Mouse (Mus musculus): ENCODE data around the gene Gdf11. TPM values are rescaled to one million over a fixed set of nuclear protein-coding genes. Genes with fewer than 3 reads are reported as not detected.

Gdf11 gene
- polyA plus RNA-seq (2015; fragmentation: Nextera tagmentation; extraction: Ambion mirVana): 1.7 and 2.0 TPM in 2 replicates

- Histone ChIP-seq H3K27me3 (ENCODE audit: control insufficient read depth, insufficient read depth, low read length) (peaks cover 6% of the 10 kb centered on the region), H3K9me3 (replicated peaks; ENCODE audit: control insufficient read depth, low read length) (no peaks in the 10 kb centered on the region), H3K4me1 (ENCODE audit: control insufficient read depth, insufficient read depth, low read length) (peaks cover 34% of the 10 kb centered on the region), H3K27ac (ENCODE audit: low read length) (peak within 1 kb of the TSS; percentile 78), H3K36me3 (ENCODE audit: control insufficient read depth, insufficient read depth) (no peaks in the 10 kb centered on the region), H3K9ac (ENCODE audit: low read length) (peak within 1 kb of the TSS; percentile 83), H3K4me2 (ENCODE audit: low read depth, low read length) (peak within 1 kb of the TSS; percentile 78), H3K4me3 (ENCODE audit: low read length) (peak within 1 kb of the TSS; percentile 85)
- under 1% methylated on average over 72 of the region's 89 CpGs for WGBS
- ATAC-seq (replicated peaks; ENCODE audit: extremely low read depth, insufficient read depth, low FRiP score): peak; percentile 52
Measured at GRCm38 (mm10) chr10:128891296-128892094, at the start of gene Gdf11. Gene Gdf11 (minus strand): TSS chr10:128891718.

- no peak overlapping the region for H3K4me2 ChIP-seq (ENCODE audit: low read depth, low read length)
- no peaks in the 10 kb centered on the region for H3K9me3 ChIP-seq (replicated peaks; ENCODE audit: control insufficient read depth, low read length)
- H3K27ac ChIP-seq (ENCODE audit: low read length): no peak overlapping the region
- no peak overlapping the region for H3K4me3 ChIP-seq (ENCODE audit: low read length)
- no peaks in the 10 kb centered on the region for H3K4me1 ChIP-seq (ENCODE audit: control insufficient read depth, insufficient read depth, low read length)
- H3K36me3 ChIP-seq (ENCODE audit: control insufficient read depth, insufficient read depth): no peaks in the 10 kb centered on the region
- WGBS: 76% methylated on average over 10 of the region's 10 CpGs
- no peak overlapping the region for H3K9ac ChIP-seq (ENCODE audit: low read length)
- H3K27me3 ChIP-seq (ENCODE audit: control insufficient read depth, insufficient read depth, low read length): peaks cover 4% of the 10 kb centered on the region
- no peak for ATAC-seq (replicated peaks; ENCODE audit: extremely low read depth, insufficient read depth, low FRiP score)
Measured at GRCm38 (mm10) chr10:128940475-128941061, 49.0 kb upstream of the Gdf11 start.

GRCm38 (mm10) chr10:128938974-128939373 lies 47.5 kb upstream of the Gdf11 start:
- Histone ChIP-seq H3K4me3 (ENCODE audit: low read length) (no peak overlapping the region), H3K36me3 (ENCODE audit: control insufficient read depth, insufficient read depth) (no peaks in the 10 kb centered on the region), H3K4me2 (ENCODE audit: low read depth, low read length) (no peak overlapping the region), H3K4me1 (ENCODE audit: control insufficient read depth, insufficient read depth, low read length) (peaks cover 7% of the 10 kb centered on the region), H3K27me3 (ENCODE audit: control insufficient read depth, insufficient read depth, low read length) (peaks cover 17% of the 10 kb centered on the region), H3K27ac (ENCODE audit: low read length) (no peak overlapping the region), H3K9me3 (replicated peaks; ENCODE audit: control insufficient read depth, low read length) (no peaks in the 10 kb centered on the region), H3K9ac (ENCODE audit: low read length) (no peak overlapping the region)
- WGBS: 41% methylated on average over 5 of the region's 5 CpGs
- ATAC-seq (replicated peaks; ENCODE audit: extremely low read depth, insufficient read depth, low FRiP score): no peak

- H3K27me3 ChIP-seq (ENCODE audit: control insufficient read depth, insufficient read depth, low read length): peaks cover 17% of the 10 kb centered on the region
- 70% methylated on average over 9 of the region's 9 CpGs for WGBS
Measured at GRCm38 (mm10) chr10:128938457-128938856, 46.9 kb upstream of the Gdf11 start.

GRCm38 (mm10) chr10:128937756-128938390 lies 46.4 kb upstream of the Gdf11 start:
- Histone ChIP-seq H3K27me3 (ENCODE audit: control insufficient read depth, insufficient read depth, low read length) (peaks cover 23% of the 10 kb centered on the region), H3K9ac (ENCODE audit: low read length) (no peak overlapping the region), H3K4me2 (ENCODE audit: low read depth, low read length) (no peak overlapping the region), H3K4me1 (ENCODE audit: control insufficient read depth, insufficient read depth, low read length) (peaks cover 15% of the 10 kb centered on the region), H3K4me3 (ENCODE audit: low read length) (no peak overlapping the region), H3K9me3 (replicated peaks; ENCODE audit: control insufficient read depth, low read length) (no peaks in the 10 kb centered on the region), H3K27ac (ENCODE audit: low read length) (no peak overlapping the region), H3K36me3 (ENCODE audit: control insufficient read depth, insufficient read depth) (no peaks in the 10 kb centered on the region)
- 67% methylated on average over 12 of the region's 12 CpGs for WGBS
- no peak for ATAC-seq (replicated peaks; ENCODE audit: extremely low read depth, insufficient read depth, low FRiP score)

More at GRCm38 (mm10) chr10:128938457-128938856, 46.9 kb upstream of the Gdf11 start:
- Histone ChIP-seq H3K4me1 (ENCODE audit: control insufficient read depth, insufficient read depth, low read length) (peaks cover 10% of the 10 kb centered on the region), H3K9me3 (replicated peaks; ENCODE audit: control insufficient read depth, low read length) (no peaks in the 10 kb centered on the region), H3K27ac (ENCODE audit: low read length) (no peak overlapping the region), H3K4me3 (ENCODE audit: low read length) (no peak overlapping the region), H3K9ac (ENCODE audit: low read length) (no peak overlapping the region), H3K36me3 (ENCODE audit: control insufficient read depth, insufficient read depth) (no peaks in the 10 kb centered on the region), H3K4me2 (ENCODE audit: low read depth, low read length) (no peak overlapping the region)
- ATAC-seq (replicated peaks; ENCODE audit: extremely low read depth, insufficient read depth, low FRiP score): peak; percentile 28; the same call in 1 of the 2 replicates

- H3K27me3 ChIP-seq (ENCODE audit: control insufficient read depth, insufficient read depth, low read length): peaks cover 25% of the 10 kb centered on the region
- 71% methylated on average over 8 of the region's 8 CpGs for WGBS
Measured at GRCm38 (mm10) chr10:128935826-128936440, 44.4 kb upstream of the Gdf11 start.

GRCm38 (mm10) chr10:128934997-128935787 lies 43.7 kb upstream of the Gdf11 start:
- Histone ChIP-seq H3K4me3 (ENCODE audit: low read length) (peak overlapping the region; percentile 61), H3K4me1 (ENCODE audit: control insufficient read depth, insufficient read depth, low read length) (peaks cover 30% of the 10 kb centered on the region)
- 61% methylated on average over 7 of the region's 7 CpGs for WGBS

More at GRCm38 (mm10) chr10:128935826-128936440, 44.4 kb upstream of the Gdf11 start:
- Histone ChIP-seq H3K4me1 (ENCODE audit: control insufficient read depth, insufficient read depth, low read length) (peaks cover 29% of the 10 kb centered on the region), H3K27ac (ENCODE audit: low read length) (no peak overlapping the region), H3K36me3 (ENCODE audit: control insufficient read depth, insufficient read depth) (no peaks in the 10 kb centered on the region), H3K4me2 (ENCODE audit: low read depth, low read length) (no peak overlapping the region), H3K9me3 (replicated peaks; ENCODE audit: control insufficient read depth, low read length) (no peaks in the 10 kb centered on the region), H3K4me3 (ENCODE audit: low read length) (no peak overlapping the region), H3K9ac (ENCODE audit: low read length) (no peak overlapping the region)
- no peak for ATAC-seq (replicated peaks; ENCODE audit: extremely low read depth, insufficient read depth, low FRiP score)

GRCm38 (mm10) chr10:128933976-128934721 lies 42.6 kb upstream of the Gdf11 start:
- H3K4me3 ChIP-seq (ENCODE audit: low read length): peak overlapping the region; percentile 61
- 3% methylated on average over 21 of the region's 21 CpGs for WGBS
- peak overlapping the region; percentile 63 for H3K9ac ChIP-seq (ENCODE audit: low read length)
- no peak overlapping the region for H3K27ac ChIP-seq (ENCODE audit: low read length)
- ATAC-seq (replicated peaks; ENCODE audit: extremely low read depth, insufficient read depth, low FRiP score): no peak
- H3K4me1 ChIP-seq (ENCODE audit: control insufficient read depth, insufficient read depth, low read length): peaks cover 37% of the 10 kb centered on the region
- H3K4me2 ChIP-seq (ENCODE audit: low read depth, low read length): peak overlapping the region; percentile 90
- H3K36me3 ChIP-seq (ENCODE audit: control insufficient read depth, insufficient read depth): no peaks in the 10 kb centered on the region
- peaks cover 25% of the 10 kb centered on the region for H3K27me3 ChIP-seq (ENCODE audit: control insufficient read depth, insufficient read depth, low read length)
- H3K9me3 ChIP-seq (replicated peaks; ENCODE audit: control insufficient read depth, low read length): no peaks in the 10 kb centered on the region

More at GRCm38 (mm10) chr10:128934997-128935787, 43.7 kb upstream of the Gdf11 start:
- peaks cover 25% of the 10 kb centered on the region for H3K27me3 ChIP-seq (ENCODE audit: control insufficient read depth, insufficient read depth, low read length)
- no peaks in the 10 kb centered on the region for H3K36me3 ChIP-seq (ENCODE audit: control insufficient read depth, insufficient read depth)
- peak overlapping the region; percentile 90; the same call in 1 of the 2 replicates for H3K4me2 ChIP-seq (ENCODE audit: low read depth, low read length)
- no peaks in the 10 kb centered on the region for H3K9me3 ChIP-seq (replicated peaks; ENCODE audit: control insufficient read depth, low read length)
- H3K9ac ChIP-seq (ENCODE audit: low read length): no peak overlapping the region; the same call in none of the 2 replicates
- no peak for ATAC-seq (replicated peaks; ENCODE audit: extremely low read depth, insufficient read depth, low FRiP score)
- H3K27ac ChIP-seq (ENCODE audit: low read length): no peak overlapping the region

All from heart, embryonic 16.5 days (tissue).